9 mouse cellular contexts compared by ENCODE assay signal in the genomic region with DNA sequence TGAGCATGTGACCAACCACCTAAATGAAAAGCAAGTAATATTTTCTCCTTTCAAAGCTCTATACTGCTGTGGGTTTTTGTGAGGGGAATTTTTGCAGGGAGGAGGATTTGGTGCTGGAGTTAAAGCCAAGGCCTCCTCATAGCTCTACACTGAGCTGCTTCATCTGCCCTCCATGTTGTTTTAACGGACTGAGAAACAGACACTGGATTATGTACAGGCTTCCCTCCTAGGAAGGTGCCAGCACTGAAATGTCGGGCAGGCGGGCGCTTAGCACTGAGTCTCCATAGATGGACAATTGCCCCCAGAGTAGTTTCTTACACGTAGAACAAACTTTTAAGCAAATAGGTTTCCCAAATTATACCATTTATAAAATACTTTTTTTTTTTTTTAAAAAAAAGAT. TPM values are rescaled to one million over a fixed set of nuclear protein-coding genes. Genes with fewer than 3 reads are reported as not detected.
DNase-seq lines count a peak whose midpoint lies in the region; ATAC-seq and TF ChIP-seq lines count a peak whose summit lies in the region.
"Had no signal": no experiment of that assay in that cellular context is flagged by ENCODE, and none has a peak within 500 bp of the region (broad histone marks: within the 10 kb centered on the region; RNA-seq: fewer than 3 reads in every experiment).

No protein-coding gene starts in this region.

- WGBS in heart, embryonic 16.5 days: 37% methylated on average over 5 of the region's 5 CpGs
- WGBS in embryonic facial prominence, embryonic 12.5 days: 26% methylated on average over 5 of the region's 5 CpGs
- WGBS in hindbrain, postnatal 0 days: 39% methylated on average over 5 of the region's 5 CpGs

- no peak for TF ChIP-seq CTCF in hindbrain, postnatal 0 days (IDR thresholded peaks at IDR 0.05; ENCODE audit: low read depth)

- peak overlapping the region; percentile 69 for H3K4me2 ChIP-seq in heart, embryonic 16.5 days (ENCODE audit: low read depth, low read length)
- H3K4me2 ChIP-seq in embryonic facial prominence, embryonic 12.5 days (replicated peaks): peak overlapping the region; percentile 63
- peak overlapping the region; percentile 53; the same call in 1 of the 2 replicates for H3K4me2 ChIP-seq in hindbrain, postnatal 0 days (ENCODE audit: low read depth, low read length)

- H3K27me3 ChIP-seq in heart, embryonic 16.5 days (ENCODE audit: control insufficient read depth, insufficient read depth, low read length): peaks cover 59% of the 10 kb centered on the region
- H3K27me3 ChIP-seq in embryonic facial prominence, embryonic 12.5 days: peaks cover 75% of the 10 kb centered on the region
- peaks cover 72% of the 10 kb centered on the region for H3K27me3 ChIP-seq in hindbrain, postnatal 0 days (ENCODE audit: insufficient read depth, low read length)

- H3K9ac ChIP-seq in heart, embryonic 16.5 days (ENCODE audit: low read length): peak overlapping the region; percentile 88
- H3K9ac ChIP-seq in embryonic facial prominence, embryonic 12.5 days: peak overlapping the region; percentile 97
- H3K9ac ChIP-seq in hindbrain, postnatal 0 days (replicated peaks; ENCODE audit: low read length): no peak overlapping the region

- H3K27ac ChIP-seq in heart, embryonic 16.5 days (ENCODE audit: low read length): peak overlapping the region; percentile 91
- H3K27ac ChIP-seq in embryonic facial prominence, embryonic 12.5 days: peak overlapping the region; percentile 96
- no peak overlapping the region for H3K27ac ChIP-seq in hindbrain, postnatal 0 days

- peak overlapping the region; percentile 67 for H3K4me3 ChIP-seq in heart, embryonic 16.5 days (ENCODE audit: low read length)
- H3K4me3 ChIP-seq in embryonic facial prominence, embryonic 12.5 days: peak overlapping the region; percentile 64
- no peak overlapping the region for H3K4me3 ChIP-seq in hindbrain, postnatal 0 days (ENCODE audit: low read length)
- H3K4me3 ChIP-seq: myocyte had no signal

- DNase-seq in heart, postnatal 4 days: no peak
- no peak for DNase-seq in hindbrain, postnatal 0 days (ENCODE audit: low spot score)
- DNase-seq in neural tube, embryonic 10.5 days (ENCODE audit: extremely low spot score, low spot score): peak; percentile 37
- DNase-seq in layer of hippocampus, postnatal 25 days (ENCODE audit: extremely low spot score in 1 of 2, low spot score in 1 of 2): no peak
- DNase-seq in frontal cortex, adult 2 months (ENCODE audit: extremely low spot score in 1 of 2, low spot score in 1 of 2): no peak
- no peak for DNase-seq in layer of hippocampus, postnatal 36 days

- 0 out of 2 replicates have a peak, but pooled peaks cover 3% of the 10 kb centered on the region for H3K4me1 ChIP-seq in heart, embryonic 16.5 days (ENCODE audit: control insufficient read depth, insufficient read depth, low read length)
- H3K4me1 ChIP-seq in embryonic facial prominence, embryonic 12.5 days: no peaks in the 10 kb centered on the region; the same call in 1 of the 2 replicates
- no peaks in the 10 kb centered on the region for H3K4me1 ChIP-seq in hindbrain, postnatal 0 days (ENCODE audit: insufficient read depth, low read length)

- no peaks in the 10 kb centered on the region for H3K36me3 ChIP-seq in heart, embryonic 16.5 days (ENCODE audit: control insufficient read depth, insufficient read depth)
- peaks cover 11% of the 10 kb centered on the region for H3K36me3 ChIP-seq in embryonic facial prominence, embryonic 12.5 days
- H3K36me3 ChIP-seq in hindbrain, postnatal 0 days (ENCODE audit: insufficient read depth, low read length): no peaks in the 10 kb centered on the region

- no peak for ATAC-seq in heart, embryonic 16.5 days (replicated peaks; ENCODE audit: extremely low read depth, insufficient read depth, low FRiP score)
- no peak for ATAC-seq in embryonic facial prominence, embryonic 12.5 days (ENCODE audit: insufficient number of reproducible peaks, insufficient read depth, low FRiP score, low TSS enrichment)
- ATAC-seq in hindbrain, postnatal 0 days: no peak

- H3K9me3 ChIP-seq in heart, embryonic 16.5 days (replicated peaks; ENCODE audit: control insufficient read depth, low read length): no peaks in the 10 kb centered on the region; the same call in 1 of the 2 replicates
- peaks cover 2% of the 10 kb centered on the region; the same call in 1 of the 2 replicates for H3K9me3 ChIP-seq in embryonic facial prominence, embryonic 12.5 days
- H3K9me3 ChIP-seq in hindbrain, postnatal 0 days (ENCODE audit: low read length): no peaks in the 10 kb centered on the region

RNA-seq across cellular contexts. Expression of a gene that starts 4.1 kb away (rescaled TPM):
- 496 and 553 TPM in 2 replicates for polyA plus RNA-seq in heart, embryonic 16.5 days (2015; fragmentation: Nextera tagmentation; extraction: Ambion mirVana)
- 100 to 1,000 TPM; 356 to 401 TPM for total RNA-seq in heart, postnatal 4 days (2021)
- 584 and 638 TPM in 2 replicates for polyA plus RNA-seq in embryonic facial prominence, embryonic 12.5 days (2016; fragmentation: Nextera tagmentation; extraction: Ambion mirVana)
- total RNA-seq in hindbrain, postnatal 0 days (2014; rRNA removed): 92.9 and 111 TPM in 2 replicates
- polyA plus RNA-seq in hindbrain, postnatal 0 days (2015; fragmentation: Nextera tagmentation; extraction: Ambion mirVana): 45.6 and 48.7 TPM in 2 replicates
- 10 to 100 TPM; 21.6 to 22.0 TPM for total RNA-seq in layer of hippocampus, postnatal 25 days (2021)
- polyA plus RNA-seq in frontal cortex, adult 2 months (2012; rRNA removed): 32.4 and 35.6 TPM in 2 replicates
- total RNA-seq in layer of hippocampus, postnatal 36 days (2021): 10 to 100 TPM; 21.9 to 22.6 TPM
